ENCODE assay signal across 13 mouse cellular contexts in the genomic region with DNA sequence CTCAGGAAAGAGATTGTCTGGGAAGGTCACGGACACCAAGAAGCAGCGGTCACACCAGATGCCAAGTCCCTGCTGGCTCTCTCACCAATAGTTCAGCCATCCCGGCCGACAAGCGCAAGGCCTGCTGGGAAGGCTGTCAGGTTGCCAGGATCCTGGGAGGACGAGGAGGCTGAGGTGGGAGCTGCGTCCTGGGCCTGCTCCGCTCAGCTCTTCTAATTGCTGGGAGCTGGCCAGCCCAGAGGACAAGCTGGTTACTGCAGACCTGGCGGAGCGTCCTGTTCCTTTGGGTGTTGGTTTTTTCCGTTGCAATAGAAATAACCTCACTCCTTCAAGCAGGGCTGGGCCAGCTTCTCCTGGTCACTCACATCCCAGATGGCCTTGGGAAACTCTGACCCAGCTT.
A peak's percentile ranks its signal among the peaks of the same experiment; 100 is the strongest.
DNase-seq lines count a peak whose midpoint lies in the region; ATAC-seq lines count a peak whose summit lies in the region.
"Had no signal": no experiment of that assay in that cellular context is flagged by ENCODE, and none has a peak within 500 bp of the region (broad histone marks: within the 10 kb centered on the region; RNA-seq: fewer than 3 reads in every experiment).

No protein-coding gene starts in this region.

- no peaks in the 10 kb centered on the region for H3K27me3 ChIP-seq in heart, embryonic 10.5 days (ENCODE audit: insufficient read depth, poor library complexity, severe bottlenecking)
- no peaks in the 10 kb centered on the region for H3K27me3 ChIP-seq in intestine, embryonic 15.5 days (replicated peaks)
- H3K27me3 ChIP-seq: forebrain, embryonic 15.5 days; hindbrain, embryonic 12.5 days had no signal

- no peaks in the 10 kb centered on the region for H3K4me1 ChIP-seq in heart, embryonic 10.5 days
- no peaks in the 10 kb centered on the region for H3K4me1 ChIP-seq in intestine, embryonic 15.5 days (replicated peaks)
- H3K4me1 ChIP-seq: forebrain, embryonic 15.5 days; hindbrain, embryonic 12.5 days had no signal

- WGBS in heart, embryonic 10.5 days = 86% methylated on average over 11 of the region's 11 CpGs
- WGBS in intestine, embryonic 15.5 days = 83% methylated on average over 11 of the region's 11 CpGs

- H3K36me3 ChIP-seq in heart, embryonic 10.5 days = no peaks in the 10 kb centered on the region
- H3K36me3 ChIP-seq in intestine, embryonic 15.5 days = no peaks in the 10 kb centered on the region
- H3K36me3 ChIP-seq: forebrain, embryonic 15.5 days; hindbrain, embryonic 12.5 days had no signal

- ATAC-seq in intestine, embryonic 15.5 days = no peak
- ATAC-seq: forebrain, embryonic 15.5 days had no signal

- H3K27ac ChIP-seq in heart, embryonic 10.5 days = no peak overlapping the region
- no peak overlapping the region for H3K27ac ChIP-seq in intestine, embryonic 15.5 days
- H3K27ac ChIP-seq: forebrain, embryonic 15.5 days; hindbrain, embryonic 12.5 days; liver, embryonic 14.5 days had no signal

- H3K9me3 ChIP-seq in heart, embryonic 10.5 days = no peaks in the 10 kb centered on the region; the same call in 1 of the 2 replicates
- no peaks in the 10 kb centered on the region for H3K9me3 ChIP-seq in intestine, embryonic 15.5 days
- H3K9me3 ChIP-seq: forebrain, embryonic 15.5 days; hindbrain, embryonic 12.5 days had no signal

- no peak overlapping the region for H3K9ac ChIP-seq in intestine, embryonic 15.5 days
- H3K9ac ChIP-seq: forebrain, embryonic 15.5 days; hindbrain, embryonic 12.5 days; liver, embryonic 14.5 days had no signal

- no peak overlapping the region for H3K4me2 ChIP-seq in intestine, embryonic 15.5 days (replicated peaks)
- H3K4me2 ChIP-seq: forebrain, embryonic 15.5 days; hindbrain, embryonic 12.5 days had no signal

- H3K4me3 ChIP-seq in heart, embryonic 10.5 days = no peak overlapping the region
- no peak overlapping the region for H3K4me3 ChIP-seq in intestine, embryonic 15.5 days (replicated peaks)
- H3K4me3 ChIP-seq: forebrain, embryonic 15.5 days; hindbrain, embryonic 12.5 days had no signal

- peak; percentile 44 to 65 for DNase-seq in heart, adult 18-20 months
- DNase-seq in heart, embryonic 10.5 days (ENCODE audit: low spot score) = no peak
- peak; percentile 24 for DNase-seq in adrenal gland, postnatal 25 days
- peak; percentile 76 to 87 for DNase-seq in cerebellum, postnatal 14 days
- DNase-seq in heart, postnatal 4 days = peak; percentile 40
- no peak for DNase-seq in thymus, postnatal 14 days
- no peak for DNase-seq in kidney, postnatal 25 days
- DNase-seq: retina, postnatal 1 day; thymus, adult 2 months had no signal

Comparison
In these comparisons a context has a peak if more than half of its experiments do, and no peak if none do; other contexts are left out.
1. DNase-seq: peak in heart, adult 18-20 months (2 of 2), adrenal gland, postnatal 25 days (single experiment), cerebellum, postnatal 14 days (2 of 2) and heart, postnatal 4 days (single experiment); none in heart, embryonic 10.5 days (single experiment), thymus, postnatal 14 days (single experiment) and kidney, postnatal 25 days (0 of 2).